Mouse (Mus musculus): ENCODE measurements around the gene Gm3099.
"Not testable (repeated sequence)": the region's sequence is repeated elsewhere in the genome, so short reads cannot be mapped to it uniquely, and the experiment has no call there.

Gm3099 gene

DNA sequence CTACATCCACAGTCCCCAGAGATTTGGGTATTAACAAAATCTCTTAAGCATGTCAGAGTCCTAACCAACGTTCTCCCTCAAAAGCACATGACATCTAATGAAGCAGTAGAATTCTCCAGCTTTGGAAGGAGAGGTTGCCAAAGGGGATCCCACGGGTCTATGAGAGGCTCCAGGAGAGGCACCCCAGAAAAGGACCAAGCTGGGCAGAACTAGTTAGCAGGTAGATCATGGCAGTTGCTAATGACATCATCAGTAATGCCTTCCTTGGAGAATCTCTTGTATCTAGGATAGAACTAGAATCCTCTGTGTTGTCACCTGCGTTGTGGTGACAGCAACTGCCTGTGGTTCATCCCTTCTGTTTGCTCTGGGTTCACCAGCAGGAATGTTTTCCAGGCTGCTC, at the start of gene Gm3099:
Gene Gm3099 (plus strand): TSS at position 301 of the 400 bp plus-strand sequence.
- DNase-seq, result not testable (repeated sequence)

DNA sequence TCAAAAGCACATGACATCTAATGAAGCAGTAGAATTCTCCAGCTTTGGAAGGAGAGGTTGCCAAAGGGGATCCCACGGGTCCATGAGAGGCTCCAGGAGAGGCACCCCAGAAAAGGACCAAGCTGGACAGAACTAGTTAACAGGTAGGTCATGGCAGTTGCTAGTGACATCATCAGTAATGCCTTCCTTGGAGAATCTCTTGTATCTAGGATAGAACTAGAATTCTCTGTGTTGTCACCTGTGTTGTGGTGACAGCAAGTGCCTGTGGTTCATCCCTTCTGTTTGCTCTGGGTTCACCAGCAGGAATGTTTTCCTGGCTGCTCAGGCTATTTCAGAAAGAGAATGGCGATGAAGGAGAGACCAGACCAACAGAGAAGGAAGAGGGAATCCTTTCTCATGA, 34.9 kb upstream of the Gm3099 start, which contains the start of gene Gm3095:
Gene Gm3095 (plus strand): TSS at position 301 of the 400 bp plus-strand sequence.
- DNase-seq, result not testable (repeated sequence)

DNA sequence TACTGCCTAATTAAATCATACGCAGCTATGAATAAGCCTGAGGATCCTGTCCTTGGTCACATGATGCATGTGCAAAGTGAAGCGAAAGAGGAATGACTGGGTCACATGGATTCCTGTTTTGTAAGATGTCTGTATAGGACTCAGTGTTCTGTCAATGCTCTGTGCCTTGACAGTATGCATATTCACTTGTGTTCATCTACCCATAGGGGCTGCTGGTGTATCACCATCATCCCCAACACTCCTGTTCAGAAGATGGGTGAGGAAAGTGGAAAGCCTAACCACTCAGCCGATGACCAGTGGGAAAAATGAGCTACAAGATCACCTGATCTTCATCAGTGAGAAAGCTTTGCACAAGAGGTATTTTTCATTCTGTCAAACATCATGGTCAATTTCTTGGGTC, 25.4 kb downstream of the Gm3099 start, which contains the start of gene Gm5796:
Gene Gm5796 (plus strand): TSS at position 301 of the 400 bp plus-strand sequence.
- DNase-seq, result not testable (repeated sequence)

Data from cerebellum, postnatal 10 days (tissue).